7 mouse cellular contexts compared by ENCODE assay signal in genomic region chr10:85591986-85592385, GRCm38 (mm10).
A peak's percentile ranks its signal among the peaks of the same experiment; 100 is the strongest.
DNase-seq lines count a peak whose midpoint lies in the region; ATAC-seq and TF ChIP-seq lines count a peak whose summit lies in the region.

No protein-coding gene starts in this region.

- no peak overlapping the region for H3K27ac ChIP-seq in neural tube, embryonic 11.5 days (ENCODE audit: low read depth, low read length)
- no peak overlapping the region for H3K27ac ChIP-seq in lung, embryonic 16.5 days (ENCODE audit: low read length)
- H3K27ac ChIP-seq in stomach, embryonic 14.5 days (ENCODE audit: low read length) = no peak overlapping the region

- H3K9me3 ChIP-seq in neural tube, embryonic 11.5 days (ENCODE audit: control insufficient read depth, low read length) = no peaks in the 10 kb centered on the region
- H3K9me3 ChIP-seq in lung, embryonic 16.5 days (ENCODE audit: control insufficient read depth, low read length) = no peaks in the 10 kb centered on the region
- H3K9me3 ChIP-seq in stomach, embryonic 14.5 days (ENCODE audit: control insufficient read depth, low read depth, low read length) = no peaks in the 10 kb centered on the region

- DNase-seq in neural tube, embryonic 11.5 days (ENCODE audit: low spot score) = peak; percentile 21
- no peak for DNase-seq in neural tube, embryonic 10.5 days (ENCODE audit: extremely low spot score, low spot score)
- peak; percentile 84 for DNase-seq in brain, embryonic 14.5 days (ENCODE audit: low read depth)
- DNase-seq in urinary bladder, postnatal 36 days (ENCODE audit: low spot score in 2 of 2) = no peak
- DNase-seq in left cerebral cortex, adult 8-10 months (ENCODE audit: low spot score in 2 of 2) = no peak

- no peak overlapping the region for H3K4me3 ChIP-seq in neural tube, embryonic 11.5 days (ENCODE audit: low read depth, low read length)
- no peak overlapping the region for H3K4me3 ChIP-seq in lung, embryonic 16.5 days (ENCODE audit: low read length)
- no peak overlapping the region for H3K4me3 ChIP-seq in stomach, embryonic 14.5 days (ENCODE audit: low read depth, low read length)

- H3K4me2 ChIP-seq in neural tube, embryonic 11.5 days (ENCODE audit: low read depth) = no peak overlapping the region
- H3K4me2 ChIP-seq in lung, embryonic 16.5 days (ENCODE audit: low read depth, low read length) = no peak overlapping the region
- H3K4me2 ChIP-seq in stomach, embryonic 14.5 days (replicated peaks; ENCODE audit: low read depth, low read length) = no peak overlapping the region

- no peak for ATAC-seq in neural tube, embryonic 11.5 days (ENCODE audit: insufficient read depth, low FRiP score, low TSS enrichment)
- ATAC-seq in lung, embryonic 16.5 days (ENCODE audit: low read depth) = peak; percentile 79
- ATAC-seq in stomach, embryonic 14.5 days (ENCODE audit: insufficient number of reproducible peaks, insufficient read depth, low FRiP score, low read depth) = 0 out of 2 replicates have a peak, but pooled peaks have one; percentile 61

- no peaks in the 10 kb centered on the region for H3K27me3 ChIP-seq in neural tube, embryonic 11.5 days (ENCODE audit: control insufficient read depth, insufficient read depth, low read length)
- H3K27me3 ChIP-seq in lung, embryonic 16.5 days (ENCODE audit: control insufficient read depth, insufficient read depth, low read depth, low read length) = peaks cover 2% of the 10 kb centered on the region; the same call in 1 of the 2 replicates
- no peaks in the 10 kb centered on the region for H3K27me3 ChIP-seq in stomach, embryonic 14.5 days (ENCODE audit: control insufficient read depth, insufficient read depth, low read length)

- H3K4me1 ChIP-seq in neural tube, embryonic 11.5 days (ENCODE audit: control insufficient read depth, insufficient read depth, low read length) = no peaks in the 10 kb centered on the region
- 0 out of 2 replicates have a peak, but pooled peaks cover 3% of the 10 kb centered on the region for H3K4me1 ChIP-seq in lung, embryonic 16.5 days (replicated peaks; ENCODE audit: control insufficient read depth, insufficient read depth, low read length)
- H3K4me1 ChIP-seq in stomach, embryonic 14.5 days (ENCODE audit: control insufficient read depth, insufficient read depth, low read length) = no peaks in the 10 kb centered on the region

- no peaks in the 10 kb centered on the region for H3K36me3 ChIP-seq in neural tube, embryonic 11.5 days (ENCODE audit: control insufficient read depth, insufficient read depth, low read length)
- H3K36me3 ChIP-seq in lung, embryonic 16.5 days (ENCODE audit: control insufficient read depth, insufficient read depth, low read length) = no peaks in the 10 kb centered on the region
- H3K36me3 ChIP-seq in stomach, embryonic 14.5 days (ENCODE audit: control insufficient read depth, insufficient read depth, low read length) = no peaks in the 10 kb centered on the region

- TF ChIP-seq POLR2A in brain, embryonic 14.5 days (IDR thresholded peaks at IDR 0.05; ENCODE audit: borderline replicate concordance, extremely low read depth, insufficient read depth, insufficient read length, poor library complexity, severe bottlenecking) = no peak

- no peak for TF ChIP-seq CTCF in brain, embryonic 14.5 days (IDR thresholded peaks at IDR 0.05; ENCODE audit: borderline replicate concordance, extremely low read depth, insufficient read depth, insufficient read length)

- 52% methylated on average over 6 of the region's 6 CpGs for WGBS in neural tube, embryonic 11.5 days
- WGBS in lung, embryonic 16.5 days = 38% methylated on average over 6 of the region's 6 CpGs
- 44% methylated on average over 6 of the region's 6 CpGs for whole genome bisulfite sequencing in stomach, embryonic 14.5 days

- no peak overlapping the region for H3K9ac ChIP-seq in neural tube, embryonic 11.5 days (ENCODE audit: low read length)
- no peak overlapping the region for H3K9ac ChIP-seq in lung, embryonic 16.5 days (ENCODE audit: low read length)
- H3K9ac ChIP-seq in stomach, embryonic 14.5 days (replicated peaks; ENCODE audit: low read depth, low read length) = no peak overlapping the region

Comparison
In these comparisons a context has a peak if more than half of its experiments do, and no peak if none do; other contexts are left out.
1. DNase-seq: peak in neural tube, embryonic 11.5 days (single experiment) and brain, embryonic 14.5 days (single experiment); none in neural tube, embryonic 10.5 days (single experiment), urinary bladder, postnatal 36 days (0 of 2) and left cerebral cortex, adult 8-10 months (0 of 2).